Mouse (Mus musculus) bone marrow macrophage, adult 2 months (primary cell): ENCODE data around the gene Myo5c.

ENCODE experiments used
- CTCF ChIP-seq: IDR thresholded peaks from 2 replicates; pipeline ENCODE4 v1.5.1; 2012; ENCODE audit warnings: low read depth, mild to moderate bottlenecking, low read length, moderate library complexity
- POLR2A ChIP-seq: IDR thresholded peaks from 2 replicates; pipeline ENCODE4 v1.6.1; 2012; ENCODE audit warnings: mild to moderate bottlenecking, low read depth, low read length, borderline replicate concordance

GRCm38 (mm10) chr9:75196335-75196734 lies 35.5 kb upstream of the Myo5c start:
- TF ChIP-seq POLR2A (no peak), CTCF (no peak)
